Mouse (Mus musculus): ENCODE results near the gene Ptafr.
A peak's percentile ranks its signal among the peaks of the same experiment; 100 is the strongest.
"Not testable (repeated sequence)": the region's sequence is repeated elsewhere in the genome, so short reads cannot be mapped to it uniquely, and the experiment has no call there.

Ptafr gene

GRCm38 (mm10) chr4:132563965-132564364 lies at the start of gene Ptafr:
Gene Ptafr (plus strand): TSS chr4:132564067.
- DNase-seq, result peak; percentile 55

- peak; percentile 93 for DNase-seq
These were observed 49.2 kb upstream of the Ptafr start for GRCm38 (mm10) chr4:132514555-132515135.

- DNase-seq, result peak; percentile 95
These were observed 48.3 kb upstream of the Ptafr start for GRCm38 (mm10) chr4:132515369-132516155.

- DNase-seq, result peak; percentile 56
These were observed 45.8 kb upstream of the Ptafr start for GRCm38 (mm10) chr4:132518066-132518465.

- no peak for DNase-seq
These were observed 44.7 kb upstream of the Ptafr start for GRCm38 (mm10) chr4:132519188-132519587.

- no peak for DNase-seq
These were observed 39.5 kb upstream of the Ptafr start for GRCm38 (mm10) chr4:132524321-132524741.

GRCm38 (mm10) chr4:132524808-132525207 lies 39.1 kb upstream of the Ptafr start:
- DNase-seq, result no peak

GRCm38 (mm10) chr4:132526678-132527077 lies 37.2 kb upstream of the Ptafr start:
- no peak for DNase-seq

- DNase-seq, result no peak
These were observed 35.8 kb upstream of the Ptafr start for GRCm38 (mm10) chr4:132527917-132528522.

GRCm38 (mm10) chr4:132529344-132529743 lies 34.5 kb upstream of the Ptafr start:
- DNase-seq, result no peak

GRCm38 (mm10) chr4:132530033-132530804 lies 33.6 kb upstream of the Ptafr start:
- DNase-seq, result no peak

GRCm38 (mm10) chr4:132532496-132532895 lies 31.4 kb upstream of the Ptafr start:
- peak; percentile 51 for DNase-seq

GRCm38 (mm10) chr4:132532981-132533916 lies 30.6 kb upstream of the Ptafr start, which contains the start of gene Atpif1:
Gene Atpif1 (minus strand): TSS chr4:132533659.
- DNase-seq, result peak; percentile 96

- peak; percentile 98 for DNase-seq
These were observed 28.3 kb upstream of the Ptafr start, which contains the start of gene Dnajc8 for GRCm38 (mm10) chr4:132535406-132536121. Gene Dnajc8 (plus strand): TSS chr4:132535550.

GRCm38 (mm10) chr4:132539481-132539880 lies 24.4 kb upstream of the Ptafr start:
- DNase-seq, result no peak

- DNase-seq, result no peak
These were observed 22.5 kb upstream of the Ptafr start for GRCm38 (mm10) chr4:132541413-132541812.

GRCm38 (mm10) chr4:132542724-132543123 lies 21.1 kb upstream of the Ptafr start:
- DNase-seq, result no peak

GRCm38 (mm10) chr4:132545851-132546250 lies 18.0 kb upstream of the Ptafr start:
- DNase-seq, result peak; percentile 82

GRCm38 (mm10) chr4:132554221-132554620 lies 9.6 kb upstream of the Ptafr start:
- DNase-seq, result no peak

- no peak for DNase-seq
These were observed 9.2 kb upstream of the Ptafr start for GRCm38 (mm10) chr4:132554653-132555052.

- DNase-seq, result not testable (repeated sequence)
These were observed 8.3 kb upstream of the Ptafr start for GRCm38 (mm10) chr4:132555550-132555949.

All from kidney, postnatal 10 days (tissue).